Mouse (Mus musculus) erythroblast, adult 5-6 weeks (primary cell): ENCODE data around the gene Cyp2j9. TPM values are rescaled to one million over a fixed set of nuclear protein-coding genes. Genes with fewer than 3 reads are reported as not detected.

Experiments used
- total RNA-seq, 2 experiments: library from RNA; stranded (forward) in 1 of 2; stranded (reverse) in 1 of 2; fragments of 150-400 nt in 1 of 2; fragments of 200-764, 138-1000 nt in 1 of 2; gene quantifications; 2 replicates each; pipeline versions ENCODE4 v1.2.3 to v1.2.4; 2015 to 2017; ENCODE audit warnings: low replicate concordance in 2 of 2

Gene Cyp2j9
- total RNA-seq, 2 experiments from 2014 or later: 0.51 TPM; not detected in 1

Other genes with a start within 250 kb of the Cyp2j9 start
- gene Cyp2j11, start 242.9 kb downstream of the Cyp2j9 start, total RNA-seq (2015; ENCODE audit: low replicate concordance): not detected in 2 replicates
- 0.28 TPM in 1 of 2 replicates, not detected in the other for gene Cyp2j11, start 242.9 kb downstream of the Cyp2j9 start, total RNA-seq (2017; ENCODE audit: low replicate concordance)
- gene Cyp2j8, start 84.2 kb downstream of the Cyp2j9 start, total RNA-seq (2015; ENCODE audit: low replicate concordance): not detected in 2 replicates
- not detected in 2 replicates for gene Cyp2j8, start 84.2 kb downstream of the Cyp2j9 start, total RNA-seq (2017; ENCODE audit: low replicate concordance)
- 1.5 TPM in 1 of 2 replicates, not detected in the other for gene Cyp2j6, start 37.9 kb downstream of the Cyp2j9 start, total RNA-seq (2015; ENCODE audit: low replicate concordance)
- 0.09 TPM in 1 of 2 replicates, not detected in the other for gene Cyp2j6, start 37.9 kb downstream of the Cyp2j9 start, total RNA-seq (2017; ENCODE audit: low replicate concordance)
- gene Cyp2j5, start 72.6 kb upstream of the Cyp2j9 start, total RNA-seq (2015; ENCODE audit: low replicate concordance): not detected in 2 replicates
- not detected in 2 replicates for gene Cyp2j5, start 72.6 kb upstream of the Cyp2j9 start, total RNA-seq (2017; ENCODE audit: low replicate concordance)
- gene Gm12695, start 193.6 kb upstream of the Cyp2j9 start, total RNA-seq (2015; ENCODE audit: low replicate concordance): not detected in 2 replicates
- gene Gm12695, start 193.6 kb upstream of the Cyp2j9 start, total RNA-seq (2017; ENCODE audit: low replicate concordance): not detected in 2 replicates